Comparison of ENCODE assay signal across 17 mouse cellular contexts in genomic region chr16:35004756-35005155, GRCm38 (mm10).
"Had no signal": no experiment of that assay in that cellular context is flagged by ENCODE, and none has a peak within 500 bp of the region (broad histone marks: within the 10 kb centered on the region; RNA-seq: fewer than 3 reads in every experiment).

No protein-coding gene starts in this region.

- H3K36me3 ChIP-seq: midbrain, embryonic 13.5 days; midbrain, embryonic 15.5 days; neural tube, embryonic 12.5 days; stomach, embryonic 15.5 days had no signal

- H3K4me2 ChIP-seq: lung, embryonic 15.5 days; midbrain, embryonic 11.5 days; midbrain, embryonic 13.5 days; midbrain, embryonic 15.5 days; neural tube, embryonic 12.5 days; stomach, embryonic 15.5 days had no signal

- H3K9me3 ChIP-seq: lung, embryonic 15.5 days; megakaryocyte, embryonic 14.5 days; midbrain, embryonic 13.5 days; midbrain, embryonic 15.5 days; neural tube, embryonic 12.5 days; stomach, embryonic 15.5 days had no signal

- H3K27me3 ChIP-seq: lung, embryonic 15.5 days; midbrain, embryonic 15.5 days; stomach, embryonic 15.5 days had no signal

- H3K4me3 ChIP-seq: lung, embryonic 15.5 days; megakaryocyte, embryonic 14.5 days; midbrain, embryonic 13.5 days; midbrain, embryonic 15.5 days; neural tube, embryonic 12.5 days; stomach, embryonic 15.5 days had no signal

- H3K9ac ChIP-seq: lung, embryonic 15.5 days; midbrain, embryonic 13.5 days; midbrain, embryonic 15.5 days; neural tube, embryonic 12.5 days; stomach, embryonic 15.5 days had no signal

- ATAC-seq: lung, postnatal 0 days; midbrain, embryonic 13.5 days; midbrain, embryonic 15.5 days had no signal

- H3K27ac ChIP-seq: lung, embryonic 15.5 days; macrophage; midbrain, embryonic 13.5 days; midbrain, embryonic 15.5 days; neural tube, embryonic 12.5 days; stomach, embryonic 15.5 days; stomach, postnatal 0 days had no signal

- DNase-seq: lung, adult 2 months; lung, postnatal 14 days; lung, postnatal 36 days; right cerebral cortex, postnatal 14 days; thymus, adult 2 months; thymus, postnatal 25 days; thymus, postnatal 4 days had no signal
